Mouse (Mus musculus) ES-E14 (cell line): ENCODE measurements at regions not wholly inside any gene's neighbourhood (a gene's known extent, or its start where the extent isn't known, plus 50 kb on each side); places are given as distances from the start of the nearest gene placed in this dataset.

Source experiments
- CHD2 ChIP-seq: IDR thresholded peaks from 2 replicates; pipeline ENCODE4 v1.6.1; 2014; ENCODE audit warnings: mild to moderate bottlenecking, low read depth, low read length, inconsistent platforms
- MAFK ChIP-seq: IDR thresholded peaks from 2 replicates; pipeline ENCODE4 v1.6.1; 2014; ENCODE audit warnings: mild to moderate bottlenecking, low read depth, low read length, inconsistent platforms; ENCODE audit not compliant: insufficient read depth
- ZC3H11A ChIP-seq: IDR thresholded peaks from 2 replicates; pipeline ENCODE4 v1.6.1; 2012; ENCODE audit warnings: low read depth, mild to moderate bottlenecking, inconsistent platforms, low read length, borderline replicate concordance
- ZNF384 ChIP-seq: IDR thresholded peaks from 2 replicates; pipeline ENCODE4 v1.6.1; 2012; ENCODE audit warnings: low read depth, low read length, inconsistent platforms

DNA sequence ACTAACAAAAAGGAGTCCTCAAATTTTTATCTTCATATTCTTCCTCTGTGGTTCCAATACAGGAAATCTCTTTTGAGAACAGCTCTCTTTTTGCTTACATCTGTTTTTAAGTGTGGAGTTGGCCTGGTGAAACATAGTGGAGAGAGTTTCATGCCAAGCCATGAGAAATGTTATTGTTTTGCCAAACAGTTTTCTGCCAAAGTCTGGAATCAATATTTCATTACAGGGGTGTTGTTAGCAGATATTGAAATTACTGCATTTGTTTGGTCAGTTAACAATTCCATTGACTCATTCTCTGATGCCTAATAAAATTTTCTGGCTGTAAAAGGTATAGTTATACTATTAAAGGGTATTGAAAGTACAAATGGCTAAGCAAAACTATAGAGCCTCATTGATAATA, 1285.2 kb upstream of the Gm7489 start:
- TF ChIP-seq ZC3H11A, result no peak
- no peak for TF ChIP-seq ZNF384
- no peak for TF ChIP-seq CHD2
- TF ChIP-seq MAFK, result no peak
